Comparison of ENCODE assay signal across 11 mouse cellular contexts in genomic region chr5:147435751-147436150, GRCm38 (mm10). TPM values are rescaled to one million over a fixed set of nuclear protein-coding genes. Genes with fewer than 3 reads are reported as not detected.
DNase-seq lines count a peak whose midpoint lies in the region; ATAC-seq and TF ChIP-seq lines count a peak whose summit lies in the region.
"Had no signal": no experiment of that assay in that cellular context is flagged by ENCODE, and none has a peak within 500 bp of the region (broad histone marks: within the 10 kb centered on the region; RNA-seq: fewer than 3 reads in every experiment).

No protein-coding gene starts in this region.

- TF ChIP-seq CTCF in hindbrain, postnatal 0 days (IDR thresholded peaks at IDR 0.05; ENCODE audit: low read depth), result no peak

- peak overlapping the region; percentile 4; the same call in 1 of the 2 replicates for H3K4me2 ChIP-seq in forebrain, embryonic 13.5 days
- no peak overlapping the region for H3K4me2 ChIP-seq in forebrain, embryonic 11.5 days (ENCODE audit: low read depth, low read length, severe bottlenecking)
- H3K4me2 ChIP-seq in hindbrain, postnatal 0 days (ENCODE audit: low read depth, low read length), result peak overlapping the region; percentile 8; the same call in 1 of the 2 replicates
- no peak overlapping the region for H3K4me2 ChIP-seq in hindbrain, embryonic 13.5 days
- H3K4me2 ChIP-seq in neural tube, embryonic 13.5 days, result 0 out of 2 replicates have a peak overlapping the region, but pooled peaks have one; percentile 2
- 0 out of 2 replicates have a peak overlapping the region, but pooled peaks have one; percentile 23 for H3K4me2 ChIP-seq in stomach, embryonic 16.5 days (ENCODE audit: low read depth, low read length)

- H3K9me3 ChIP-seq in forebrain, embryonic 13.5 days (replicated peaks), result no peaks in the 10 kb centered on the region
- H3K9me3 ChIP-seq in forebrain, embryonic 11.5 days (ENCODE audit: control insufficient read depth, low read length), result no peaks in the 10 kb centered on the region
- no peaks in the 10 kb centered on the region for H3K9me3 ChIP-seq in hindbrain, postnatal 0 days (ENCODE audit: low read length)
- H3K9me3 ChIP-seq in hindbrain, embryonic 13.5 days, result no peaks in the 10 kb centered on the region
- H3K9me3 ChIP-seq in neural tube, embryonic 13.5 days, result no peaks in the 10 kb centered on the region
- no peaks in the 10 kb centered on the region for H3K9me3 ChIP-seq in stomach, embryonic 16.5 days (replicated peaks; ENCODE audit: control insufficient read depth, low read length)
- H3K9me3 ChIP-seq: midbrain, embryonic 10.5 days had no signal

- 76% methylated on average over 2 of the region's 2 CpGs for WGBS in forebrain, embryonic 13.5 days
- 76% methylated on average over 2 of the region's 2 CpGs for WGBS in forebrain, embryonic 11.5 days
- 63% methylated on average over 2 of the region's 2 CpGs for WGBS in hindbrain, postnatal 0 days
- WGBS in hindbrain, embryonic 13.5 days, result 80% methylated on average over 2 of the region's 2 CpGs
- 70% methylated on average over 2 of the region's 2 CpGs for WGBS in neural tube, embryonic 13.5 days
- WGBS in stomach, embryonic 16.5 days, result 30% methylated on average over 2 of the region's 2 CpGs

- peak overlapping the region; percentile 35; the same call in 1 of the 2 replicates for H3K27ac ChIP-seq in forebrain, embryonic 13.5 days
- no peak overlapping the region; the same call in 1 of the 2 replicates for H3K27ac ChIP-seq in forebrain, embryonic 11.5 days (ENCODE audit: low read depth, low read length)
- H3K27ac ChIP-seq in hindbrain, postnatal 0 days, result peak overlapping the region; percentile 2; the same call in 1 of the 2 replicates
- H3K27ac ChIP-seq in hindbrain, embryonic 13.5 days, result no peak overlapping the region
- peak overlapping the region; percentile 29 for H3K27ac ChIP-seq in neural tube, embryonic 13.5 days (replicated peaks)
- peak overlapping the region; percentile 17; the same call in 1 of the 2 replicates for H3K27ac ChIP-seq in stomach, embryonic 16.5 days (ENCODE audit: low read length)
- H3K27ac ChIP-seq: midbrain, embryonic 10.5 days had no signal

- ATAC-seq in forebrain, embryonic 13.5 days, result no peak
- ATAC-seq in forebrain, embryonic 11.5 days (replicated peaks; ENCODE audit: low FRiP score), result no peak
- ATAC-seq in hindbrain, postnatal 0 days, result no peak
- ATAC-seq in hindbrain, embryonic 13.5 days (ENCODE audit: low FRiP score), result no peak
- no peak for ATAC-seq in neural tube, embryonic 13.5 days (ENCODE audit: low read depth)
- ATAC-seq in stomach, embryonic 16.5 days (ENCODE audit: insufficient read depth, low FRiP score), result no peak

- H3K4me3 ChIP-seq in forebrain, embryonic 13.5 days, result no peak overlapping the region
- no peak overlapping the region for H3K4me3 ChIP-seq in forebrain, embryonic 11.5 days (ENCODE audit: low read depth, low read length)
- no peak overlapping the region for H3K4me3 ChIP-seq in hindbrain, postnatal 0 days (ENCODE audit: low read length)
- no peak overlapping the region for H3K4me3 ChIP-seq in hindbrain, embryonic 13.5 days
- H3K4me3 ChIP-seq in neural tube, embryonic 13.5 days, result no peak overlapping the region
- H3K4me3 ChIP-seq in stomach, embryonic 16.5 days (replicated peaks; ENCODE audit: low read length), result no peak overlapping the region
- H3K4me3 ChIP-seq: layer of hippocampus, adult 2 months; midbrain, embryonic 10.5 days had no signal

- H3K4me1 ChIP-seq in forebrain, embryonic 13.5 days, result peaks cover 54% of the 10 kb centered on the region
- H3K4me1 ChIP-seq in forebrain, embryonic 11.5 days (replicated peaks; ENCODE audit: control insufficient read depth, insufficient read depth, low read length), result peaks cover 7% of the 10 kb centered on the region; the same call in 1 of the 2 replicates
- H3K4me1 ChIP-seq in hindbrain, postnatal 0 days (ENCODE audit: insufficient read depth, low read length), result peaks cover 26% of the 10 kb centered on the region
- H3K4me1 ChIP-seq in hindbrain, embryonic 13.5 days (replicated peaks), result peaks cover 56% of the 10 kb centered on the region
- peaks cover 64% of the 10 kb centered on the region for H3K4me1 ChIP-seq in neural tube, embryonic 13.5 days (replicated peaks)
- H3K4me1 ChIP-seq in stomach, embryonic 16.5 days (ENCODE audit: control insufficient read depth, insufficient read depth, low read length), result peaks cover 37% of the 10 kb centered on the region

- no peak overlapping the region for H3K9ac ChIP-seq in forebrain, embryonic 13.5 days
- no peak overlapping the region for H3K9ac ChIP-seq in forebrain, embryonic 11.5 days (ENCODE audit: low read length)
- H3K9ac ChIP-seq in hindbrain, postnatal 0 days (replicated peaks; ENCODE audit: low read length), result no peak overlapping the region
- no peak overlapping the region for H3K9ac ChIP-seq in hindbrain, embryonic 13.5 days
- no peak overlapping the region for H3K9ac ChIP-seq in neural tube, embryonic 13.5 days
- no peak overlapping the region for H3K9ac ChIP-seq in stomach, embryonic 16.5 days (ENCODE audit: low read length)
- H3K9ac ChIP-seq: liver, embryonic 14.5 days had no signal

- H3K27me3 ChIP-seq in forebrain, embryonic 13.5 days, result no peaks in the 10 kb centered on the region
- no peaks in the 10 kb centered on the region for H3K27me3 ChIP-seq in forebrain, embryonic 11.5 days (ENCODE audit: control insufficient read depth, insufficient read depth, low read length)
- H3K27me3 ChIP-seq in hindbrain, postnatal 0 days (ENCODE audit: insufficient read depth, low read length), result no peaks in the 10 kb centered on the region
- H3K27me3 ChIP-seq in hindbrain, embryonic 13.5 days, result no peaks in the 10 kb centered on the region
- H3K27me3 ChIP-seq in neural tube, embryonic 13.5 days, result no peaks in the 10 kb centered on the region
- no peaks in the 10 kb centered on the region for H3K27me3 ChIP-seq in stomach, embryonic 16.5 days (ENCODE audit: control insufficient read depth, insufficient read depth, low read length)

- no peaks in the 10 kb centered on the region for H3K36me3 ChIP-seq in forebrain, embryonic 13.5 days (ENCODE audit: poor library complexity, severe bottlenecking)
- no peaks in the 10 kb centered on the region for H3K36me3 ChIP-seq in forebrain, embryonic 11.5 days (ENCODE audit: control insufficient read depth, insufficient read depth, low read length)
- H3K36me3 ChIP-seq in hindbrain, postnatal 0 days (ENCODE audit: insufficient read depth, low read length), result no peaks in the 10 kb centered on the region
- H3K36me3 ChIP-seq in hindbrain, embryonic 13.5 days, result no peaks in the 10 kb centered on the region; the same call in 1 of the 2 replicates
- no peaks in the 10 kb centered on the region for H3K36me3 ChIP-seq in neural tube, embryonic 13.5 days
- no peaks in the 10 kb centered on the region for H3K36me3 ChIP-seq in stomach, embryonic 16.5 days (ENCODE audit: control insufficient read depth, insufficient read depth, low read length)

- no peak for DNase-seq in forebrain, embryonic 11.5 days (ENCODE audit: low spot score)
- DNase-seq in hindbrain, postnatal 0 days (ENCODE audit: low spot score), result no peak
- DNase-seq in neural tube, embryonic 10.5 days (ENCODE audit: extremely low spot score, low spot score), result no peak
- no peak for DNase-seq in thymus, postnatal 36 days

RNA-seq across cellular contexts. Expression of gene Pan3, which starts 5.8 kb away (rescaled TPM):
- polyA plus RNA-seq in forebrain, embryonic 13.5 days (2015; fragmentation: Nextera tagmentation; extraction: Ambion mirVana), result 67.5 and 68.1 TPM in 2 replicates
- polyA plus RNA-seq in forebrain, embryonic 11.5 days (2014; fragmentation: Nextera tagmentation; extraction: Ambion mirVana), result 57.9 and 59.3 TPM in 2 replicates
- total RNA-seq in hindbrain, postnatal 0 days (2014; rRNA removed), result 58.8 and 80.5 TPM in 2 replicates
- 53.9 and 58.8 TPM in 2 replicates for polyA plus RNA-seq in hindbrain, postnatal 0 days (2015; fragmentation: Nextera tagmentation; extraction: Ambion mirVana)
- 61.1 and 63.5 TPM in 2 replicates for polyA plus RNA-seq in hindbrain, embryonic 13.5 days (2015; fragmentation: Nextera tagmentation; extraction: Ambion mirVana)
- polyA plus RNA-seq in neural tube, embryonic 13.5 days (2015; fragmentation: Nextera tagmentation; extraction: Ambion mirVana), result 63.1 and 69.1 TPM in 2 replicates
- 61.5 and 67.9 TPM in 2 replicates for polyA plus RNA-seq in stomach, embryonic 16.5 days (2015; fragmentation: Nextera tagmentation; extraction: Ambion mirVana)

RNA-seq across cellular contexts. Expression of gene Flt3, which starts 35.5 kb away (rescaled TPM):
- polyA plus RNA-seq in forebrain, embryonic 13.5 days (2015; fragmentation: Nextera tagmentation; extraction: Ambion mirVana), result 0.04 and 0.08 TPM in 2 replicates
- 0.08 TPM in 1 of 2 replicates, not detected in the other for polyA plus RNA-seq in forebrain, embryonic 11.5 days (2014; fragmentation: Nextera tagmentation; extraction: Ambion mirVana)
- total RNA-seq in hindbrain, postnatal 0 days (2014; rRNA removed), result 2.4 and 2.5 TPM in 2 replicates
- 2.5 and 2.8 TPM in 2 replicates for polyA plus RNA-seq in hindbrain, postnatal 0 days (2015; fragmentation: Nextera tagmentation; extraction: Ambion mirVana)
- polyA plus RNA-seq in hindbrain, embryonic 13.5 days (2015; fragmentation: Nextera tagmentation; extraction: Ambion mirVana), result 0.36 and 0.40 TPM in 2 replicates
- 0.64 and 0.95 TPM in 2 replicates for polyA plus RNA-seq in neural tube, embryonic 13.5 days (2015; fragmentation: Nextera tagmentation; extraction: Ambion mirVana)
- polyA plus RNA-seq in stomach, embryonic 16.5 days (2015; fragmentation: Nextera tagmentation; extraction: Ambion mirVana), result 0.24 and 0.59 TPM in 2 replicates

Comparison
In these comparisons a context has a peak if more than half of its experiments do, and no peak if none do; other contexts are left out.
1. H3K27ac ChIP-seq: peak in forebrain, embryonic 13.5 days (single experiment), hindbrain, postnatal 0 days (single experiment), neural tube, embryonic 13.5 days (single experiment) and stomach, embryonic 16.5 days (single experiment); none in forebrain, embryonic 11.5 days (single experiment) and hindbrain, embryonic 13.5 days (single experiment).
2. H3K4me2 ChIP-seq: peak in forebrain, embryonic 13.5 days (single experiment), hindbrain, postnatal 0 days (single experiment), neural tube, embryonic 13.5 days (single experiment) and stomach, embryonic 16.5 days (single experiment); none in forebrain, embryonic 11.5 days (single experiment) and hindbrain, embryonic 13.5 days (single experiment).